Mouse (Mus musculus): ENCODE data around the gene Cd151. TPM values are rescaled to one million over a fixed set of nuclear protein-coding genes. Genes with fewer than 3 reads are reported as not detected.

Cd151 gene
- polyA plus RNA-seq, 1 experiment: 89.5 TPM

DNA sequence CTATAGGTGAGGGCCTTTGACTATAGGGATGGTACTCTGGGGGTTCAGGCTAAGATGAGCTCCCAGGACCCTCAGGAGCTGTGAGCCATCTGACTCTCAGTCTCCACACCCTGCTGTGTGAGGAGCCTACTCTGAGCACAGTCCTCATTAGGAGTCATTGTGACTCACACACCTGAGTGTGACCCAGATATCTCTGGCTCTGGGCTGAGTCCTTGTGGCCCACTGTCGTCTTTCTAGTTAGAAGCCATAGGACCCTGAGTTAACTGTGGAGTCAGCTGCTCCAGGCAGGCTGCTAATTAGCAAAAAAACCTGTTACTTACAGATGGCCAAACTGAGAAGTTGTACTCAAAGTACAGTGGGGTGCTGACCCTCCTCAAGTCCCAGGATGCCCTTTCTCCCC, 26.5 kb downstream of the Cd151 start:
- no peaks in the 10 kb centered on the region for H3K4me1 ChIP-seq (ENCODE audit: control insufficient read depth, insufficient read depth, insufficient read length)
- no peak for TF ChIP-seq CTCF (IDR thresholded peaks at IDR 0.05; ENCODE audit: extremely low read depth, insufficient read depth, insufficient read length, insufficient replicate concordance)
- no peak overlapping the region for H3K4me3 ChIP-seq (ENCODE audit: extremely low read depth, insufficient read depth, insufficient read length)
- no peak overlapping the region for H3K27ac ChIP-seq (ENCODE audit: insufficient read depth, low read length)
- 93% methylated on average over 1 of the region's 1 CpGs for WGBS
- peaks cover 2% of the 10 kb centered on the region; the same call in 1 of the 2 replicates for H3K36me3 ChIP-seq (ENCODE audit: control insufficient read depth, insufficient read depth, low read length)
- DNase-seq (ENCODE audit: low read depth in 1 of 2, low spot score in 2 of 2): no peak
- H3K27me3 ChIP-seq (ENCODE audit: control insufficient read depth, insufficient read depth, low read length): no peaks in the 10 kb centered on the region

- TF ChIP-seq POLR2A (IDR thresholded peaks at IDR 0.05; ENCODE audit: low read depth, low read length) (no peak), CTCF (IDR thresholded peaks at IDR 0.05; ENCODE audit: extremely low read depth, insufficient read depth, insufficient read length, insufficient replicate concordance) (no peak)
- Histone ChIP-seq H3K4me3 (ENCODE audit: extremely low read depth, insufficient read depth, insufficient read length) (no peak overlapping the region), H3K27ac (ENCODE audit: insufficient read depth, low read length) (no peak overlapping the region), H3K27me3 (ENCODE audit: control insufficient read depth, insufficient read depth, low read length) (no peaks in the 10 kb centered on the region), H3K36me3 (ENCODE audit: control insufficient read depth, insufficient read depth, low read length) (peaks cover 4% of the 10 kb centered on the region; the same call in 1 of the 2 replicates), H3K4me1 (ENCODE audit: control insufficient read depth, insufficient read depth, insufficient read length) (no peaks in the 10 kb centered on the region)
- WGBS: 91% methylated on average over 2 of the region's 2 CpGs
- DNase-seq (ENCODE audit: low read depth in 1 of 2, low spot score in 2 of 2): no peak
Observed at GRCm38 (mm10) chr7:141495379-141495778, 28.2 kb downstream of the Cd151 start.

DNA sequence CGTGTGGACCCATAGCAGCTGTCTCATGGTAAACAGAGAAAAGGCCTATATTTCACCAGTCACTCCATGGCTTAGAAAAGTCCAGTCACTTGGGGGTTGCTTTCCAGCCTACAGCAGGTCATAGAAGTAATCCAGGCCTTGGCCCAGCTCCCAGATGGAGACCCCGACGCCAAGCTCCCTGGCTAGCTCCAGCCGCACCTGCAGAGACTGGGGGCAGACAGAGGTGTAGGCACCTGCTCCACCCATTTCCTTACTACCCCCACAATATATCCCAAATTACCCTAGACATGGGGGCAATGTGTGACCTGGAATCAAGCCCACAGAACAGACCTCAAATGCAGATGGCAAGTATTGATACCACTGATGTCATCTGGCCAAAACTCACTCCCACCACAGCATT, 28.7 kb downstream of the Cd151 start:
- 97% methylated on average over 4 of the region's 4 CpGs for WGBS
- no peaks in the 10 kb centered on the region for H3K27me3 ChIP-seq (ENCODE audit: control insufficient read depth, insufficient read depth, low read length)
- H3K4me1 ChIP-seq (ENCODE audit: control insufficient read depth, insufficient read depth, insufficient read length): no peaks in the 10 kb centered on the region
- no peak for DNase-seq (ENCODE audit: low read depth in 1 of 2, low spot score in 2 of 2)
- TF ChIP-seq CTCF (IDR thresholded peaks at IDR 0.05; ENCODE audit: extremely low read depth, insufficient read depth, insufficient read length, insufficient replicate concordance) (no peak), POLR2A (IDR thresholded peaks at IDR 0.05; ENCODE audit: low read depth, low read length) (no peak)
- H3K36me3 ChIP-seq (ENCODE audit: control insufficient read depth, insufficient read depth, low read length): peaks cover 4% of the 10 kb centered on the region; the same call in 1 of the 2 replicates
- H3K4me3 ChIP-seq (ENCODE audit: extremely low read depth, insufficient read depth, insufficient read length): no peak overlapping the region
- no peak overlapping the region for H3K27ac ChIP-seq (ENCODE audit: insufficient read depth, low read length)

- Histone ChIP-seq H3K4me1 (ENCODE audit: control insufficient read depth, insufficient read depth, insufficient read length) (no peaks in the 10 kb centered on the region), H3K27me3 (ENCODE audit: control insufficient read depth, insufficient read depth, low read length) (no peaks in the 10 kb centered on the region), H3K27ac (ENCODE audit: insufficient read depth, low read length) (no peak overlapping the region), H3K36me3 (ENCODE audit: control insufficient read depth, insufficient read depth, low read length) (peaks cover 4% of the 10 kb centered on the region; the same call in 1 of the 2 replicates), H3K4me3 (ENCODE audit: extremely low read depth, insufficient read depth, insufficient read length) (no peak overlapping the region)
- no peak for TF ChIP-seq CTCF (IDR thresholded peaks at IDR 0.05; ENCODE audit: extremely low read depth, insufficient read depth, insufficient read length, insufficient replicate concordance)
- TF ChIP-seq POLR2A (IDR thresholded peaks at IDR 0.05; ENCODE audit: low read depth, low read length): no peak
- 84% methylated on average over 3 of the region's 3 CpGs for WGBS
- DNase-seq (ENCODE audit: low read depth in 1 of 2, low spot score in 2 of 2): no peak
Observed at GRCm38 (mm10) chr7:141497600-141497999, 30.4 kb downstream of the Cd151 start.

GRCm38 (mm10) chr7:141501820-141502555, 34.8 kb downstream of the Cd151 start:
- TF ChIP-seq POLR2A (IDR thresholded peaks at IDR 0.05; ENCODE audit: low read depth, low read length) (no peak), CTCF (IDR thresholded peaks at IDR 0.05; ENCODE audit: extremely low read depth, insufficient read depth, insufficient read length, insufficient replicate concordance) (no peak)
- no peak overlapping the region for H3K4me3 ChIP-seq (ENCODE audit: extremely low read depth, insufficient read depth, insufficient read length)
- no peaks in the 10 kb centered on the region for H3K4me1 ChIP-seq (ENCODE audit: control insufficient read depth, insufficient read depth, insufficient read length)
- no peak for DNase-seq (ENCODE audit: low read depth in 1 of 2, low spot score in 2 of 2)
- H3K27ac ChIP-seq (ENCODE audit: insufficient read depth, low read length): no peak overlapping the region
- H3K27me3 ChIP-seq (ENCODE audit: control insufficient read depth, insufficient read depth, low read length): no peaks in the 10 kb centered on the region
- peaks cover 2% of the 10 kb centered on the region; the same call in 1 of the 2 replicates for H3K36me3 ChIP-seq (ENCODE audit: control insufficient read depth, insufficient read depth, low read length)
- 92% methylated on average over 7 of the region's 7 CpGs for WGBS

DNA sequence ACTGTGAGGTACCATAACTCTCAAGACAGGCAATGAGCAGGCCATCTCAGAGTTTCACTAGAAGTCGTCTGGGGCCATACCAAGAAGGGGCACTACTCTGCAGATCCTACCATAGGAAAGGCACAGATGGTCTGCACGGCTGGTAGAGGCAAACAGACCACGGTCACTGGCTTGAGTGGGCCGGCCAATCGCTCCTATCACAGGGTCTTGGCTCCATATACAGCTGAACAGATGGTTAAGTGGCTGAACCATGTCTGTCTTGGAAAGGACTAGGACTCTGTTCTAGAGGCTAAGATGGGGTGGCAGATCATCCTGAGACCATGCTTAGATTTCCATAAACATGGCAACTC, 35.3 kb downstream of the Cd151 start:
- H3K4me3 ChIP-seq (ENCODE audit: extremely low read depth, insufficient read depth, insufficient read length): no peak overlapping the region
- H3K4me1 ChIP-seq (ENCODE audit: control insufficient read depth, insufficient read depth, insufficient read length): no peaks in the 10 kb centered on the region
- no peaks in the 10 kb centered on the region for H3K27me3 ChIP-seq (ENCODE audit: control insufficient read depth, insufficient read depth, low read length)
- TF ChIP-seq POLR2A (IDR thresholded peaks at IDR 0.05; ENCODE audit: low read depth, low read length): no peak
- no peak for TF ChIP-seq CTCF (IDR thresholded peaks at IDR 0.05; ENCODE audit: extremely low read depth, insufficient read depth, insufficient read length, insufficient replicate concordance)
- H3K27ac ChIP-seq (ENCODE audit: insufficient read depth, low read length): no peak overlapping the region
- peaks cover 2% of the 10 kb centered on the region; the same call in 1 of the 2 replicates for H3K36me3 ChIP-seq (ENCODE audit: control insufficient read depth, insufficient read depth, low read length)
- no peak for DNase-seq (ENCODE audit: low read depth in 1 of 2, low spot score in 2 of 2)
- 97% methylated on average over 5 of the region's 5 CpGs for WGBS

- Histone ChIP-seq H3K36me3 (ENCODE audit: control insufficient read depth, insufficient read depth, low read length) (no peaks in the 10 kb centered on the region), H3K27ac (ENCODE audit: insufficient read depth, low read length) (no peak overlapping the region), H3K4me1 (ENCODE audit: control insufficient read depth, insufficient read depth, insufficient read length) (no peaks in the 10 kb centered on the region), H3K27me3 (ENCODE audit: control insufficient read depth, insufficient read depth, low read length) (no peaks in the 10 kb centered on the region), H3K4me3 (ENCODE audit: extremely low read depth, insufficient read depth, insufficient read length) (no peak overlapping the region)
- no peak for DNase-seq (ENCODE audit: low read depth in 1 of 2, low spot score in 2 of 2)
- TF ChIP-seq POLR2A (IDR thresholded peaks at IDR 0.05; ENCODE audit: low read depth, low read length) (no peak), CTCF (IDR thresholded peaks at IDR 0.05; ENCODE audit: extremely low read depth, insufficient read depth, insufficient read length, insufficient replicate concordance) (no peak)
- 98% methylated on average over 2 of the region's 2 CpGs for WGBS
Observed at GRCm38 (mm10) chr7:141506278-141506677, 39.1 kb downstream of the Cd151 start.

All from spleen, adult 2 months (tissue).